8 mouse cellular contexts compared by ENCODE assay signal in the genomic region with DNA sequence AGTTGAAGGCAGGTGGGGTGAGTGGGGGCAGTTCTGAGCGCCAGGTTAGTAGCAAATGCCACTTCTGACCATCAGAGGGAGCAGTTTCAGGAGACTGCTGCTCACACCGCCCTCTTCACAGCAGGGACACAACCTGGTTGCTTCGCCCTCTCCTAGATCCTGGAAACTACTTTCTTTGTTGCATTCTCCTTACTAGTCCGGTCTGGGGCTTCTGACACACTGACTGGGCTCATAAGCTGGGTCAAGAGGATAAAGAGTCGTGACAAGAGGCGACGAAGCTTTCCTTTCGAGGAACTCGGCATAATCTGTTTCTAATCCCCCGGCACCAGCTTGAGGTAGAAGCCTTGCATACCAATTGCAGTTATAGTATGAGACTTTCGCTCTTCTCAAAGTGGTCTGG.
DNase-seq lines count a peak whose midpoint lies in the region; ATAC-seq and TF ChIP-seq lines count a peak whose summit lies in the region.

No protein-coding gene starts in this region.

- no peak overlapping the region for H3K27ac ChIP-seq in embryonic facial prominence, embryonic 11.5 days (replicated peaks; ENCODE audit: low read depth, low read length)
- H3K27ac ChIP-seq in heart, postnatal 0 days (ENCODE audit: low read depth): peak overlapping the region; percentile 55
- no peak overlapping the region for H3K27ac ChIP-seq in liver, embryonic 14.5 days

- DNase-seq in B cell, adult 2 months: peak; percentile 62 to 66
- peak; percentile 68 for DNase-seq in adrenal gland, adult 2 months
- peak; percentile 67 for DNase-seq in embryonic facial prominence, embryonic 11.5 days (ENCODE audit: low spot score)
- DNase-seq in heart, postnatal 0 days (ENCODE audit: low spot score): peak; percentile 77
- peak; percentile 60 to 71 for DNase-seq in kidney, postnatal 25 days
- no peak for DNase-seq in liver, embryonic 14.5 days (ENCODE audit: low read depth in 3 of 3, low spot score in 3 of 3)
- peak; percentile 26 for DNase-seq in neural tube, embryonic 10.5 days (ENCODE audit: extremely low spot score, low spot score)
- DNase-seq in testis, postnatal 10 days (ENCODE audit: low spot score): peak; percentile 76

- H3K4me3 ChIP-seq in embryonic facial prominence, embryonic 11.5 days (ENCODE audit: low read depth, low read length): no peak overlapping the region
- H3K4me3 ChIP-seq in heart, postnatal 0 days (ENCODE audit: low read depth, low read length): peak overlapping the region; percentile 45
- H3K4me3 ChIP-seq in liver, embryonic 14.5 days (ENCODE audit: insufficient read depth in 1 of 2, low read depth in 2 of 2, low read length in 2 of 2): no peak overlapping the region

- H3K27me3 ChIP-seq in embryonic facial prominence, embryonic 11.5 days (ENCODE audit: control insufficient read depth, insufficient read depth, low read length): no peaks in the 10 kb centered on the region
- H3K27me3 ChIP-seq in heart, postnatal 0 days (ENCODE audit: control insufficient read depth, insufficient read depth, low read length): no peaks in the 10 kb centered on the region
- no peaks in the 10 kb centered on the region for H3K27me3 ChIP-seq in liver, embryonic 14.5 days (ENCODE audit: control insufficient read depth, insufficient read depth, low read length)

- WGBS in embryonic facial prominence, embryonic 11.5 days: 26% methylated on average over 11 of the region's 11 CpGs
- WGBS in heart, postnatal 0 days: 16% methylated on average over 11 of the region's 11 CpGs
- 31% methylated on average over 11 of the region's 11 CpGs for WGBS in liver, embryonic 14.5 days (ENCODE audit: insufficient replicate concordance)

- no peak overlapping the region for H3K4me2 ChIP-seq in embryonic facial prominence, embryonic 11.5 days (ENCODE audit: low read depth, low read length)
- H3K4me2 ChIP-seq in heart, postnatal 0 days (ENCODE audit: low read depth, low read length): peak overlapping the region; percentile 64
- no peak overlapping the region for H3K4me2 ChIP-seq in liver, embryonic 14.5 days (ENCODE audit: low read depth)

- no peak for TF ChIP-seq EP300 in heart, postnatal 0 days (IDR thresholded peaks at IDR 0.05; ENCODE audit: low read depth)
- TF ChIP-seq EP300 in liver, embryonic 14.5 days (IDR thresholded peaks at IDR 0.05; ENCODE audit: low read depth): no peak

- no peak overlapping the region for H3K9ac ChIP-seq in embryonic facial prominence, embryonic 11.5 days (replicated peaks; ENCODE audit: low read length)
- H3K9ac ChIP-seq in heart, postnatal 0 days (replicated peaks; ENCODE audit: low read depth, low read length): peak overlapping the region; percentile 49; the same call in 1 of the 2 replicates
- no peak overlapping the region for H3K9ac ChIP-seq in liver, embryonic 14.5 days (replicated peaks)

- no peaks in the 10 kb centered on the region for H3K9me3 ChIP-seq in embryonic facial prominence, embryonic 11.5 days (replicated peaks; ENCODE audit: control insufficient read depth, low read length)
- no peaks in the 10 kb centered on the region for H3K9me3 ChIP-seq in heart, postnatal 0 days (replicated peaks; ENCODE audit: control insufficient read depth, low read length)
- no peaks in the 10 kb centered on the region for H3K9me3 ChIP-seq in liver, embryonic 14.5 days (ENCODE audit: control insufficient read depth, low read length)

- H3K36me3 ChIP-seq in embryonic facial prominence, embryonic 11.5 days (replicated peaks; ENCODE audit: control insufficient read depth, insufficient read depth, low read depth, low read length): no peaks in the 10 kb centered on the region
- H3K36me3 ChIP-seq in heart, postnatal 0 days (replicated peaks; ENCODE audit: control insufficient read depth, insufficient read depth, low read length): no peaks in the 10 kb centered on the region
- H3K36me3 ChIP-seq in liver, embryonic 14.5 days (replicated peaks; ENCODE audit: control insufficient read depth, insufficient read depth, low read depth): no peaks in the 10 kb centered on the region

- H3K4me1 ChIP-seq in embryonic facial prominence, embryonic 11.5 days (ENCODE audit: control insufficient read depth, insufficient read depth, low read length): no peaks in the 10 kb centered on the region
- H3K4me1 ChIP-seq in heart, postnatal 0 days (ENCODE audit: control insufficient read depth, insufficient read depth): no peaks in the 10 kb centered on the region
- H3K4me1 ChIP-seq in liver, embryonic 14.5 days (replicated peaks; ENCODE audit: control insufficient read depth in 2 of 2, insufficient read depth in 2 of 2, low read length in 1 of 2): peaks cover 0 to 3% of the 10 kb centered on the region in 2 experiments; a peak in 1 of 4 replicates

- ATAC-seq in embryonic facial prominence, embryonic 11.5 days (replicated peaks; ENCODE audit: insufficient number of reproducible peaks, low FRiP score, low TSS enrichment, low read depth): no peak
- ATAC-seq in heart, postnatal 0 days (ENCODE audit: insufficient read depth, low read depth): peak; percentile 81
- ATAC-seq in liver, embryonic 14.5 days (ENCODE audit: insufficient read depth): no peak

- peak; percentile 70 for TF ChIP-seq CTCF in heart, postnatal 0 days (IDR thresholded peaks at IDR 0.05; ENCODE audit: low read depth)
- TF ChIP-seq CTCF in liver, embryonic 14.5 days (IDR thresholded peaks at IDR 0.05; ENCODE audit: low read depth): peak; percentile 67

Comparison
In these comparisons a context has a peak if more than half of its experiments do, and no peak if none do; other contexts are left out.
1. DNase-seq: peak in B cell, adult 2 months (2 of 2), adrenal gland, adult 2 months (single experiment), embryonic facial prominence, embryonic 11.5 days (single experiment), heart, postnatal 0 days (single experiment), kidney, postnatal 25 days (2 of 2), neural tube, embryonic 10.5 days (single experiment) and testis, postnatal 10 days (single experiment); none in liver, embryonic 14.5 days (0 of 3).